Mouse (Mus musculus) kidney, postnatal 4 days (tissue): ENCODE data around the gene Rbm18.
"Not testable (repeated sequence)": the region's sequence is repeated elsewhere in the genome, so short reads cannot be mapped to it uniquely, and the experiment has no call there.

ENCODE experiments used
- DNase-seq, 2 experiments: peaks; one replicate each; pipeline ENCODE4 v3.0.0; 2021; ENCODE audit warnings: mixed read lengths in 2 of 2

Gene Rbm18

GRCm38 (mm10) chr2:36136300-36136941 is at the start of gene Rbm18, which contains the start of gene Mrrf:
Gene Rbm18 (minus strand): TSS chr2:36136773.
Gene Mrrf (plus strand): TSS chr2:36136389.
- DNase-seq = peak; percentile 94 to 96

DNA sequence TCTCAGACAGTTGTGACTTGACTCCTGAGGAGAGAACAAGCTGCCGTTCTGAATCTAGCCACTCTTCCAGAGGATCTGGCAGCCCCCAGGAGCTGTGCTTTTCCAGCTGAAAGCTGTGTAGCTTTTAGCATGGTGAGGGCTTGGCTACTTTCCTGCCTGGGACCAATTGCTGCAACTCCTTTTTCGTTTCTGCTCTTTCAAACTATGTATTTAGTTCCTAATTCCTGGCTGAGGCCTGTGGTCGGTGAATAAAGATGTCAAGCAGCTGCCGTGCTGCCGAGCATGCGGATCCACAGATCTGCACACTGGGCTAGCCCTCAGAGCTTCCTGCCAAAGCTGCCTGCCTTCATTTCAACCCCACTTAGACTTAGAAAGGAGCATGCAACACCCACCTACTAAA is 48.3 kb upstream of the Rbm18 start:
- DNase-seq = peak; percentile 40 to 61

DNA sequence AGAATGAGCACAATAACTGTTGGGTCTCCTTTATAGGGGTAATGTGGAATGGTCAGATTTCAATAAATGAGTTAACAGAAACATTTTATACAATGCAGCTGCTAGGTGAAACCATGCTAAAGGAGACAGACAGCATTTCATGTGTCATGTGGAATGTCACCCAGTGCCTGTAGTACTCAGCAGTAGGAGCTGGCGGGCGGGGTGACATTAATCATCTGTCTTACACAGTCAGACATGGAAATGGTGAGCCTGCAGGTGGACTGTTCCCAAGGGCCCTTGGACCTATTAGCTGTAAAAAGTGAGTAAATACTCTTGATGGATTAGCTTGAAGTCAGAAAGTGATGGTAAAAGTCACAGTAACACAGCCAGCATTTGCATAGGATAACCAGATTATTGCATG is 47.6 kb upstream of the Rbm18 start:
- no peak for DNase-seq

DNA sequence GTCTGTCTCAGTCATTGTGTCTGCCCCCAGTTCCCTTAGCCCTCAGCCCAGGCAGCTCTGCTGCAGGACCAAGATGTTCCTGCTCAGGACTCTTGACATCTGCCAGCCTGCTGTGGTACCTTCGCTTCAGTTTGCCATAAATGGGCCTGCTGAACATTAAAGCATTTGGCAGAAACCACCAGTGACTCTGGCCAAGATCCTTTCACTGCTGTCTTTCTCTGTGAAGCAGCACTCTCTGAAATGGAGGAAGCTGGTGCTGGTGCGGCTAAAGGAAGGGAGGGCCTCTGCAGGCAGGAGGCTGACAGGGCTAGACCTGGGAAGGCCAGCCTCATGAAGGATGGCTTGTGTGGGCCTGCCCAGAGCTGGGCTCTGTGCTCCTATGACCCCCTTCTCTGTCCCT is 46.7 kb upstream of the Rbm18 start:
- DNase-seq = peak in 1 of 2 experiments; percentile 24

- not testable (repeated sequence) for DNase-seq
Measured at GRCm38 (mm10) chr2:36181587-36182368, 45.2 kb upstream of the Rbm18 start.

DNA sequence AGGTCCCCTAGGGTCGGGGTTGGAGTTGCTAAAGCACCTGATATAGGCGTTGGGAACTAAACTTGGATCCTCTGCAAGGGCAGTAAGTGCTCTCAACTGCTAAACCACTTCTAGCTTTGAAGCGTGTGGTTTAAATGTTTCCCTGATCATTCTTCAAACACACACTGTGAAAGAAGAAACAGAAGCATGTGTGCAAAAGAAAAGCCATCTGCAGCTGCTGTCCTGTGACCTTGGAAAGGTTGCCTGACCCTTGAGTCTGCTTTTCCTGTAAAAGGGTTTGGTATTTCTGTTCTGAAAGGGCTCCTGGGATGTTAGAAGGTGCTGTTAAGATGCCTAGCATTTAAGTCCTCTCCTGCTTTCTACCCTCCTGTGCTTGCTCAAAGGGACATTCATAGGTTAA is 42.9 kb upstream of the Rbm18 start:
- no peak for DNase-seq

DNA sequence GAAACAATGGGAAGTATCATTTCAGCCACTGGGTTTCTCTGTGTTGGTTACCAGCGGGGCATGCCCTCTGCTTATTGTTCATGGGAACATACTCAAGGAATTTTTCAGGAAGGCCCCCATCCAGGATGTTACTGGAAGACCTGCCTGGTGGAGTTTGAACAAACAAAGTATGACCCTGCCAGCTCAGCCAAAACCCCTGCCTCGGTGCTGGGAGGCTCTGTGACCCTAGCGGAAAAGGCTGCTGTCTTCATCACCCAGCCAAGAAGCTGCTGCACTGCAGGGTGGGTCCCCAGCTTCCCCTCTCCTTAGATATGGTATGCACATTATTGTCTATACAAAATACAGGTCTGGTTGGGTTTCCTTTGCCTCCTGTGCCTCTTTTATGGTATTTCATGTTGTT is 36.0 kb upstream of the Rbm18 start:
- DNase-seq = peak; percentile 9 to 15

- DNase-seq = no peak
Measured at GRCm38 (mm10) chr2:36172136-36172535, 35.6 kb upstream of the Rbm18 start.

GRCm38 (mm10) chr2:36169176-36169575 is 32.6 kb upstream of the Rbm18 start:
- no peak for DNase-seq

DNA sequence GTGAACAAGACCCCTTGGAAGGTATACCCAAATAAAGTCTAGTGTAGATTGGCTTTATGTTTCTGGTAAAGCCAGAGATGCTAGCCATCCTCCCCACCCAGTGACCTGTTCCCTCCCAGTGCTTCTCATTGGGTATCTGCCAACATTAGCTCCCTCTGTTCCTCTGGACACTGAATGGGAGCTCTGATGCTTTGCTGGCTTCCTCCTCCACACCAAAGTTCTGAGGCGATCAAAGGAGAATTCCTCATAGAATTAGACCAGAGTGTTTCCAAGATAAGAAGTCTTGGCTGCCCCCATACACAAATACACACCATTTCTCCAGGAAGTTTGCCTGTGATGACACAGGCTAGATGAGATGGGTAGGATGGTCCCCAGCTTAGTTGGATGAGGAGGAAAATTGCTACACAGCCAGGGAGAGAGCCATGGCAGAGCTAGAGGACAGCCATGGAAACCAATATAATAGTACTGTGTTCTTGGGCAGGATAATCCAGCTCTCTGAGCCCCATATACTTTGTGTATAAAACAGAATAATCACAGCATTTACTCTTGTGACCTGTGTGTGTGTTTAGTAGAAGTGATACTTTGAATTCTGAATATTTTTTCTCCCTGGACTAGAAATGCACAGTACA is 31.5 kb upstream of the Rbm18 start:
- no peak for DNase-seq

GRCm38 (mm10) chr2:36159336-36159735 is 22.8 kb upstream of the Rbm18 start:
- no peak for DNase-seq

DNA sequence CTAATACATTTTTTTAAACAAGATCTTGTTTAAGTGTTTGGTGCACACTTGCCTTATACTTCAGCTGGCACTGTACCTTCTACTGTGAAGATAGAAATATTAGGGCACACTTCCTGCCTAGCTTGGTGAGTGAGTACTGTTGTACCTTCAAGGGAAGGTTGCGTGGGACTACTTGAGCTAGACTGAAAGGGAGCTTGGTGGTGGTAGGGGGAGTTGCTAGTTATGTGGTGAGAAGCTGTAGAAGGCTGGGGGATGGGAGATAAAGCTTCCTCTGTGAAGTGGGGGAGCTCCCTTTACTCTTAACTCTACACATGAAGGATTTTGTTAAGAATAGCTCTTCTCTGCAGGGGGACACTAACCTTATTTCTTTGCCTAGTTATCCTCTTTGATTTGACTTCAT is 20.9 kb upstream of the Rbm18 start:
- no peak for DNase-seq

GRCm38 (mm10) chr2:36152401-36152800 is 15.8 kb upstream of the Rbm18 start:
- DNase-seq = not testable (repeated sequence)

DNA sequence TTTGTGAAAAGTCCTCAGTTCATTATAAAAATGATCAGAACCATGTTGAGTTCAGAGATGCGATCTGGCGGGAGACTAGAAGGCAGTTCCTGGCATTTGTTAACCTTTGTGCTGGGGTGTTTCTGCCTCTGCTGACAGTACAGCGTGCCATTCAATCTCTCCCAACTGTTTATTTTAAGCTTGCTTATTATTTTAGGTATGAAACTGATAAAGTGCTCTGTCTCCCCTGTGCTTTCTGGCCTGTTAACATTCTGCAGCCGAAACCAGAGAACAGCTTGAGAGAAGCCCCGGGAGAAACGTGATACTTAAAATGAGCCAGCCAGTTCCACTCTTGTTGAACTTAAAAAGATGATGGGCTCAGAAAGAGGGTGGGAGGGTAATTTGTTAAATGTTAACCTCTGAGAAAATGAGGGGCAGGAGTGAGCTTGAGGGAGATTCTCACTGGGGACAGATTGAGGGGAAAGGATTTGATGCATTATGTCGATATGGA is 12.3 kb upstream of the Rbm18 start:
- DNase-seq = no peak

DNA sequence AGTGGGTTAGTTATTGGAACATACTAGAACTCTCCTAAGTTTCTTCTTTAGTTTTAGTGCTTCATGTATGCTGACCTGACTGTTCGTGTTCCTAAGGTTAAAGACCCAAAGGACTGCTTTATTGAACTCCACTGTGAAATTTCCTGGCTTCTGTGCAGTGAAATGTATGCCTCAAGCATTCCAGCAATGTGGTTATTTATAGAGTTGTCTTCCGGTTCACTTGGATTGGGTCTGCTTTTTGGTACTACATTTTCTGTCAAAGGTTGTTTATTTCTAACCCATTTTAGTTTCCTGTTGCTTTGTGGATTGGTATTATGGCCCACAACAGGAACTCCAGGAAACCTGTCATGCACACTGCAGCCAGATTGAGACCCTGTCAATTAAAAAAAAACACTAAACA is 2.5 kb upstream of the Rbm18 start:
- no peak for DNase-seq

DNA sequence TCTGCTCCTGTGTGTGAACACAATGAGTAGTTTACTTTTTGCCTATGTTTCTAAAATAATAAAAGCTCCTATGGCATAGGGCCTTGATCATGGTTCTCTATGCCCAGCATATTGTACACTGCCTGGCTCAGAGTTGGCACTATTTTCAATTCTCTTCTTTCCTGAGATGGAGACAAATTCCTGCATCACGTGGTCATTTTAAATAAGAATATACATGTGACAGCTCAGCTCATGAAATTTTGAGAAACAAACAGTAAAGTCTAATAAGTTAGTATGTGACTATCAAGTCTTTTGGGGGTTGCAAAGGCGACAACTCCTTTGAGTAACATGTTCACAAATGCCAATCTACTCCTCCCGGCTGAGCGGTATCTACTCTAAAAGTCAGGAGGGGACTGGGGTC is 686 bp downstream of the Rbm18 start:
- no peak for DNase-seq

GRCm38 (mm10) chr2:36129051-36129450 is 7.5 kb downstream of the Rbm18 start:
- no peak for DNase-seq

DNA sequence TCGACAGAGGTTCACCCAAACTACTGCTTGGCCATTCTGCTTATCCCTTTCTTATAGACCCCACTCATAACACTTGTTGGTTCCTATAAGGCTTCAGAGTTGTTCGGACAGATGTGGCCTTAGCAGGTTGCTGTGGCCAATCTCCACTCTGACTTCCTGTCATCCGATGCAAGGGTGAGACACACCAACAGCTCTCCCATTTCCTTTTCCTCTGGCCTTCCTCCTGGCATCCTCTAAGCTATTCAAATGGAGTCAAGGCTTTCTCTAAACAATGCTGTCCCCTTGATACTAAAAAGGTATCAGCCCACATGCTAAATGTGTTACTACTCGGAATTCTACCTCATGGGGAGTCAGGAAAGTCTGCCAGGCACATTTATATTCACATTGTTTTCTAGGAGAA is 8.6 kb downstream of the Rbm18 start:
- no peak for DNase-seq

DNA sequence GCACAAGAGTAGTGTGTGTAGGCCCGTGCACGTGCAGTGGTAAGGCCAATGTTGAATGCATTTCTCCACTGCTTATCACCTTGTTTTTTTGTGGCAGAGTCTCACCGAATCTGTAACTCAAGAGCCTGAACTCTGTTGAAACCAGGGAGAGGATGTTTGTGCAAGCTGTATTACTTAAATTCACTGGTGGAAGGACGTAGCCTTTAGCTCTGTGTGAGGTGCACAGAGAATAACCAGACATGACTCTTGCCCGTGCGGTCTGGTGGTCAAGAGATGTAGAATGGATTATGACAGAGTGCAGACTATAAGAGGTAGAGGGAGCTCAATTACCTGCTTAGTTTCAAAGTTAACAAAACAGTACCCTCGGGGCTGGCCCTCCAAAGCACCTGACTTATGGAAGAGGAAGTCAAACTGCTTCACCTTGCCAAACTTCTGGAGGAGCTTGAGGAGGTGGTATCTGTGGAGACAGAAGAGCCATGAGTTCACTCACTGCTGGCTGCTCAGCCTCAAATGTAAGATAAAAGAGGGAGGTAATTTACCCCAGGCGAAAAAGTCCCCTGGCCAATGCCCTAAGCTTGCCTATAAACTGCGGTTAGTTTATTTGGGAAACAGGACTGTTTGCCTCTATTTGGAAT is 9.7 kb downstream of the Rbm18 start:
- no peak for DNase-seq

DNA sequence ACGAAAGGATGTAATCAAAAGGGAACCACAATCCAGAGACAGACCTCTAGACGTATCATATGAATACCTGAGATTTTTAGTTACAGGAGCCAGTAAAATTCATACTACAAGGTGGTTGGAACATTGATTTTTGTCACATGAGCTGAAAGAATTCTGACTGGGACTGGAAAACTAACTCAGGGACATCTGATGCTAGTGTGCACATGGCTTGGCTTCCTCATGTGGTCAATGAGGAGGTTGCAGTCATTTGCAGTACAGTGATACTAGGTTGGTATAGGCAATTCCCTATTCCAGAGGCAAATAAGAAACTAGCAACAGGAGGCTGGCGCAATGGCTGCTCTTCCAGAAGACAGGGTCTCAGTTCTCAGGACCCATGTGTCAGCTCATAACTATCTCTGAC is 23.9 kb downstream of the Rbm18 start:
- DNase-seq = no peak

DNA sequence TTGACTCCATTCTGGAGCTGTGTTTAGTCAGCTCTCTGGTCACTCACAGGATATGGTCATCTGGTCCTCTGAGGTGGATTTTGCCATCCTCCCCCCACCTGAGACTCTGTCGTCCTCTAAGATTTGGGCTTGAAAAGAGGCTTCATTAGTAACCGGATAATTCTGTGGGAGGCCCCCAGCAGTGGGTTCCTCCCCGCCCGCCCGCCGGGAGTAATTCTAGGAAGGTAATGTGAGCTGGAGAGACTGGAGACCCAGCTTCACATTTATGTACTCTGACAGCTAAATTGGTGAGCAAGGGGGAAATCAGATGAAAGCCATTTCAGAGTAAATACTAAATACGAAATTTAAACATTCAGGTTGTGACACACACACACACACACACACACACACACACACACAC is 28.0 kb downstream of the Rbm18 start:
- DNase-seq = no peak

DNA sequence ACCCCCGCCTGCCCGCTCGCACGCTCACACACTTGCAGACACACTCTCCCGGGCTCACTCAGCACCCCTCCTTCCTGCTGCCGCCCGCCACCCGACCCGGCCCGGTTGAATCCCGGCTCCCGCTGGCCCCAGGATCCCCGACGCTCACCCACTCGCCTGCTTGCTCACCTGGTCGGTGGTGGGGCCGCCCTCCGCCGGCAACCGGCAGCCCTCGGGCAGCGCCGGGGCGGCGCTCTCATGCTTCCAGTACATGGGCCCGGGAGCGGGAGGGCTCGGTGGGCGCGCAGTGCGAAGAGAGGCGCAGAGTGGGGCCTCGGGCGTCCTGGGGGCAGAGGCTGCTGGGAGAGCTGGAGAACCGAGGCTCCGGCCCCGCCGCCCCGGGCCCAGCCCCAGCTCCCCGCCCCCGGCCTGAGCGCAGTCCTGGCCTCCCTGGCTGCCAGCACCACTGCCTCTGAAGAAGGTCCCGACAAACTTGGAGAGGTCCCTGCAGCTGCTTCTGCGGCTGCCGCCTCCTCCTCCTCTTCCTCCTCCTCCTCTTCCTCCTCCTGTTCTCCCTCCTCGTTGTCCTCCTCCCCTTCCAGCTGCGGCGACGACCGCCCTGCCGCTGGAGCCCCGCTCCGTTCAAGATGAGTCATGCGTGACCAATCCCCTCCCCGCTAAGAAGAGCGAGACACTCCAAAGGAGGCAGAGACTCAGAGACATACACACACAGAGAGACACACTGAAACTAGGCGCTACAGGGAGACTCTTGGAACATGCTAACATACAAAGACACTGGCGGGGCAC is 31.4 kb downstream of the Rbm18 start, which contains the start of gene Lhx6:
Gene Lhx6, minus strand, starts transcription at position 453 of the 786 bp plus-strand sequence.
- DNase-seq = peak in 1 of 2 experiments; percentile 52
